Mouse (Mus musculus) urinary bladder, postnatal 14 days (tissue): ENCODE measurements around the gene Gstp2.
"Not testable (repeated sequence)": the region's sequence is repeated elsewhere in the genome, so short reads cannot be mapped to it uniquely, and the experiment has no call there.

Experiments used
- DNase-seq: peaks from one replicate; pipeline ENCODE4 v3.0.0; 2021; ENCODE audit warnings: low spot score

Gstp2 gene

GRCm38 (mm10) chr19:4049069-4049468 is 3.2 kb upstream of the Gstp2 start:
- not testable (repeated sequence) for DNase-seq

GRCm38 (mm10) chr19:4047859-4048258 is 2.0 kb upstream of the Gstp2 start:
- peak; percentile 83 for DNase-seq

DNA sequence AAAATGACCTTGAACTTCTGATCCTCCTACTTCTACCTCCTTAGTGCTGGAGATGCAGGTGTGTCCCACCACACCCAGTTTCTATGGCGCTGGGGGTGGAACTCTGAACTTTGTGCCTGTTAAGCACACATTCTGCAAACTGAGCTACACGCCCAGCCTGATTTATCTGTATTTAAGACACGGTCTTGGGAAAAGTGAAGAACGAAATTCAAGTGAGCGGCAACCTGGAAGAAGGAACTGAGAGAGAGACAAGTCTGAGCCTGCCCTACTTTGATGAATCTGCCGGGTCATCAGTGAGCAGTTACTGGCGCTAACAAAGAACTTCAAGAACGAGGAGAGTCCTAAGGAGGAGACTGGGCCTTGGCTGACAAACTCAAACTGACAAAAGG is 1.0 kb upstream of the Gstp2 start:
- peak; percentile 56 for DNase-seq

- DNase-seq: not testable (repeated sequence)
Measured at GRCm38 (mm10) chr19:4044109-4044508, 1.7 kb downstream of the Gstp2 start.

DNA sequence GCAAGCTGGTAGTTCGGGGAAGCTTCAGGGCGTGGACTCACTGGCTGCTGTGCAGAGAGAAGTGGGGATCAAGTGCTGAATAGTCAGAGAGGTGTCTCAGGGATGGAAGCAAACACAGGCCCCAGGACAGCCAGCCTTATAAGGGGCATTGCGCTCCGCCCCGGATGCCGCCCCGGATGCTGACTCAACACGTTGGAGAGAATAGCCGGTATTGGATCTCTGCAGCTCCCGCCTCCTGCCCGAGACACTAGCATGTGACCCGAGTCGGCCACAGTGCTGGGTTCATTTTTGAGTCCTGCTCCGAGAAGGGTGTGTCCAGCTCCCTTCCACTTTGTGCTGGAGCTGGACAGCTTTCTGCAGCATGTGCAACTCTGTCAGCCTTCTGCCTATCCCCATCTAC is 3.7 kb downstream of the Gstp2 start:
- DNase-seq: peak; percentile 64

DNA sequence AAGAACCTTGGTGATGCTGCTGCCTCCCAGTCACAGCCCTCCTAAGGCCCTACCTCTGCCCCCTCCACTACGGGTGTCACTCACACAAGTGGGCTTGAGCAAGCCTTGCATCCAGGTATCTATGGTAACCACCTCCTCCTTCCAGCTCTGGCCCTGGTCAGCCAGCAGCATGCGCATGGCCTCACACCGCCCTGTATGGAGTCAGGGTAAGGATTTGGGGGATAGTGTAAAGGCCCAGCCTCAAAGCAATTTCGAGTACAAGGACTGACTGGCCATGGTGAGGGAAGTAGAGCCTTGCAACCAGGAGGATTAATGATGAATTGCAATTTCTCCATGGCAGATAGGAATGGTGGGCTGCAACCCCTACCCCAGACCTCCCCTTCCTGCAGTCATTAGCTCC is 4.3 kb downstream of the Gstp2 start:
- not testable (repeated sequence) for DNase-seq

GRCm38 (mm10) chr19:4040941-4041340 is 4.9 kb downstream of the Gstp2 start:
- DNase-seq: not testable (repeated sequence)

DNA sequence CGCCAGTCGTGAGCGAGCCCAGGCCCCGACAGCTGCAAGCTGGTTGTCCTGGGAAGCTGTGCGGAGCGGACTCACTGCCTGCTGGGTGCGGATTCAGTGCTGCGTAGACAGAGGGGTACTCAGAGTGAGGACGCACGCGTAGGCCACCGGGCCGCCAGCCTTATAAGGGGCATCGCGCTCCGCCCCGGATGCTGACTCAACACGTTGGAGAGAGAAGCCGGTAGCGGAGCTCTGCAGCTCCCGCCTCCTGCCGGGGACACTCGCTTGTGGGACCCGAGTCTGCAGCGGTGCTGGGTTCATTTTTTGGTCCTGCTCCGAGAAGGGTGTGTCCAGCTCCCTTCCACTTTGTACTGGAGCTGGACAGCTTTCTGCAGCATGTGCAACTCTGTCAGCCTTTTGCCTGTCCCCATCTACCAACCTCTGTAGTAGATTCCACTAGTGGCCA is 8.0 kb downstream of the Gstp2 start, which contains the start of gene Gstp1:
Gene Gstp1, minus strand, starts transcription at position 198 of the 445 bp plus-strand sequence.
- peak; percentile 92 for DNase-seq

DNA sequence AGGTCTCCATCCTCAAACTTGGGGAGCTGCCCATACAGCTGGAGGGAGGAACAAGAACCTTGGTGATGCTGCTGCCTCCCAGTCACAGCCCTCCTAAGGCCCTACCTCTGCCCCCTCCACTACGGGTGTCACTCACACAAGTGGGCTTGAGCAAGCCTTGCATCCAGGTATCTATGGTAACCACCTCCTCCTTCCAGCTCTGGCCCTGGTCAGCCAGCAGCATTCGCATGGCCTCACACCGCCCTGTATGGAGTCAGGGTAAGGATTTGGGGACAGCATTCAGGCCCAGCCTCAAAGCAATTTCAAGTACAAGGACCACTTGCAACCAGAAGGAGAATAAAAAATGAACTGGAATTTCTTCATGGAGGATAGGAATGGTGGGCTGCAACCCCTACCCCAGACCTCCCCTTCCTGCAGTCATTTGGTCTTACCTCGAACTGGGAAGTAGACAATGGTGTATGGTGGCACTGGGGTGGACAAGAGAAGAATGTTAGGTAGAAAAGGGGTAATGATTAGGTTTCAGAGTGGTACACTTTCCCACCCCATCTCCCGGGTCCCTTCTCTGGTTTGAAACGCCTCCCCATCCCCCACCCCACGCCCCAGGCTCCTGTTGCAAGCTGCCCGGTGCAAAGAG is 8.6 kb downstream of the Gstp2 start:
- not testable (repeated sequence) for DNase-seq

GRCm38 (mm10) chr19:4036327-4037045 is 9.3 kb downstream of the Gstp2 start:
- no peak for DNase-seq

DNA sequence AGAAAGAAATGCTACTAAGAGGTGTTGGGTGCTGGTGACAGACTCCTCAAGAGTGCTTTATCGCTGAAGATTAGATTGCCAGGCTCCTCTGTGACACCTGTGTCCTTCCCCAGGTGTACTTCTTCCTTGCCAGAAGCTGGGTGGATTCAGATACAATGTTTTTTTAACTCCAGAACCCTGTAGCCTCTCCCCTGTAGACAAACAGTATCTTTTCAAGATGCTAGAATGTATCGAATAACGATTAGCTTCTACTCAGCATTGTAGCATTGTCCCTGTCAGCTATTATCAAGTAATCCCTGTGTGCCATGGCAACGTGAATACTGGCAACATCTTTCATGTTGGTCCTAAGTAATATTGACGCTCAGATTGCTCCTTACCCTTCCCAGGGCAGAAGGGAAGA is 12.1 kb downstream of the Gstp2 start:
- DNase-seq: no peak

GRCm38 (mm10) chr19:4033298-4033697 is 12.5 kb downstream of the Gstp2 start:
- DNase-seq: no peak

DNA sequence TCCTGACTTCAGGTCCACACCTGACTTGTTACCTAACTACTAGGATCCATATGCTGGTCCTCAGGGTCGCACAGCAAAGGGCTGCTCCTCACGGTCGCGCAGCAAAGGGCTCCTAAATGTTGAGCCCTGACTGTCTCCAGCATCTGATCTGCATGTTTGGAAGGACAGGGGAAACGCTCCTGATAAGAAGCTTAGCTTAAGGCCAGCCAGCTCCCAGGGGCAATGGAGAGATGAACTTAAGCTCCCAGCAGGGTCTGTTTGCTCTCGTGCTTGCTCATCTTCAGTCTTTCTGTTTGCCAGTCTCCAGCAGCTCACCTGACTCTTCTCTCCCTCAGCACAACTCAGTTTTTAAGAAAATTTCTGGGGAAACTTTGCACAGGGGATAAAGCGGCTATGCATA is 13.2 kb downstream of the Gstp2 start:
- no peak for DNase-seq

DNA sequence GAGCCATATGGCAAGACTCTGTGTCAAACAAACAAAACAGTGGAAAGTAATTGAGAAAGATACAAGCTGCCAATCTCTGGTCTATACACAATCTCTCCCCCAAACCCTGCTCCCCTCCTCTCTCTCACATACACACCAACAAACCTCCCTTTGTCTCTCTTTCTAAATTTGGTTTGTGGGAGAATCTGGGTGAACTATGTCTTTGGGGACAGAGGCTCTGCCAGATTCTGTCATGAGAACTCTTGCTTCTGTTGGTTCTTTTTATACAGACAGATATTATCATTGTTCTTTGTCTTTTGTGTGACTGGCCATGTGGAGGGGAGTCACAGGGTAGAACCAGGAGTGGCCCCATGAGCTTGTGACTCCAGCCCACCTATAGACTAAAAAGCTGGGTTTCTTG is 18.2 kb downstream of the Gstp2 start:
- DNase-seq: no peak

- no peak for DNase-seq
Measured at GRCm38 (mm10) chr19:4023185-4023584, 22.6 kb downstream of the Gstp2 start.

DNA sequence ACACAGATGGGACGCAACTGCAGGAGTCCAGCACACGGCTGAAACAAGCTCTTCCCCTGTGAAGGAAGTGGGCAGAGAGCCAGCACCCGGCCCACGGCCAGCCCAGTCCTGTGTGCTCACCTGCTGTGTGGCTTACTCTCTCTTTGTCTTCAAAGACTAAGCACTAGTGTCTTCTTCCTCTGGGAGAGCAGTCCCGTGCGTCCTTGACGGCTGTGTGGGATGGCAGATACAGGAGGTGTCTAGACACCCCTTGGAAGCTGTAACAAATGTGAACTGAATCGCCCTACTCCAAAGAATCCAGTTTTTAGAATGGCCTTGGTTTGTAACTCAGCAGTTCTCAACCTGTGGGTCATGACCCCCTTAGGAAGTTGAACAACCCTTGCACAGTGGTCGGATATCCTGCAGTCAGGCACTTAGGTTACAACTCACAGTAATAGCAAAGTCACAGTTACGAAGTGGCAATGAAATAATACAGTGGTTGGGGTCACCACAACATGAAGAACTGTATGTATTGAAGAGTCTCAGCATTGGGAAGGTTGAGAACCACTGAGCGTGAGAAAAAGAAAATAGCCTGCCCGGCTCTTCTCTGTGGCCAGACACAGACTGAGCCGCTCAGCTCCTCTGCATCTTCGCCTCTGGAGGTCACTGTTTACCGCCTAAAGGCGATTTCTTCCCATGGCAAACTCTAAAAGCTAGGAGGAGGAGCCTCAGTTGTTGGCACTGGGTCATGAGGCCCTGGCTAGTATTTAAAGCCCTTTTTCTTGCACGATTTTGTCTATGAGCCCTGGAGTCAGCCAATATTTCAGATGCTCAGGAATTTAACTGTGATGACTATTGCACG is 26.9 kb downstream of the Gstp2 start:
- DNase-seq: peak; percentile 86

GRCm38 (mm10) chr19:4017921-4018587 is 27.8 kb downstream of the Gstp2 start:
- no peak for DNase-seq

GRCm38 (mm10) chr19:4015635-4016034 is 30.2 kb downstream of the Gstp2 start:
- no peak for DNase-seq

- DNase-seq: no peak
Measured at GRCm38 (mm10) chr19:4014802-4015201, 31.0 kb downstream of the Gstp2 start.

- DNase-seq: no peak
Measured at GRCm38 (mm10) chr19:4013066-4013465, 32.8 kb downstream of the Gstp2 start.

- DNase-seq: peak; percentile 97
Measured at GRCm38 (mm10) chr19:4012432-4013022, 33.3 kb downstream of the Gstp2 start, which contains the start of gene Ndufv1. Gene Ndufv1, minus strand, starts transcription at chr19:4012806.

- DNase-seq: no peak
Measured at GRCm38 (mm10) chr19:4011086-4011485, 34.7 kb downstream of the Gstp2 start.
